Mouse (Mus musculus) liver, postnatal 0 days (tissue): ENCODE measurements at regions not wholly inside any gene's neighbourhood (a gene's known extent, or its start where the extent isn't known, plus 50 kb on each side); places are given as distances from the start of the nearest gene placed in this dataset.

Experiments
- CTCF ChIP-seq: sonication (generic); IDR thresholded peaks from 2 replicates; pipeline ENCODE4 v1.5.1; 2016; ENCODE audit warnings: antibody characterized with exemption, low read depth
- EP300 ChIP-seq: IDR thresholded peaks from 2 replicates; pipeline ENCODE4 v1.6.1; 2016; ENCODE audit warnings: antibody characterized with exemption, low read depth, mild to moderate bottlenecking

- no peak for TF ChIP-seq CTCF
- TF ChIP-seq EP300 = peak; percentile 55; the same call in 1 of the 2 replicates
Observed at GRCm38 (mm10) chr19:21106241-21106669, 152.3 kb upstream of the Tmc1 start.
